Mouse (Mus musculus) kidney, postnatal 25 days (tissue): ENCODE results near the gene Bgn.

ENCODE experiments used
- DNase-seq, 2 experiments: peaks; one replicate each; pipeline ENCODE4 v3.0.0; 2021; ENCODE audit warnings: mixed read lengths in 2 of 2

Gene Bgn

DNA sequence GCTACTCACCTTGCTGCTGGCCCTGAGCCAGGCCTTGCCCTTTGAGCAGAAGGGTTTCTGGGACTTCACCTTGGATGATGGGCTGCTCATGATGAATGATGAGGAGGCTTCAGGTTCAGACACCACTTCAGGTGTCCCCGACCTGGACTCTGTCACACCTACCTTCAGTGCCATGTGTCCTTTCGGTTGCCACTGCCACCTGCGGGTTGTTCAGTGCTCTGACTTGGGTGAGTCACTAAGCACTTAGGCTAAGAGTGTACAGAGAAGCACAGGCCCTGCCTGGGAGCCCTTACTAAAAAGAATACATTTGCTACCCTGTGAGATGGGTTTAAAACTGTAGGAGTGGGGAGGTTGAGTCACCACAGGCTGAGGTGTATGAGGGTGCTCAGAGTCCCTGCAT, 7.4 kb downstream of the Bgn start:
- DNase-seq = no peak

DNA sequence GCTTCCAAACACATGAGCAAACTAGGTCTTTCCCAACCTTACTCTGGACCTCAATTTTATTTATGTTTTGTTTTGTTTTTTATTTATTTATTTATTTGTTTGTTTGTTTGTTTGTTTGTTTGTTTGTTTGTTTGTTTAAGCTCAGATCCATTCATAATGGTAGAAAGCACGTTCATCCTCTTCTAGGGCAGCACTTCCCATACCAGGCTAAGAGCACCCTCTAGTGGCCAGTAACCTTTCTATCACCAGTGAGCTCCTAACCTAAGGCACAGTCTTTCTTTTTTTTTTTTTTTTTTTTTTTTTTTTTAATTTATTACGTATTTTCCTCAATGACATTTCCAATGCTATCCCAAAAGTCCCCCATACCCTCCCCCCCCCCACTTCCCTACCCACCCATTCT, 10.2 kb downstream of the Bgn start:
- DNase-seq = peak; percentile 66 to 73

DNA sequence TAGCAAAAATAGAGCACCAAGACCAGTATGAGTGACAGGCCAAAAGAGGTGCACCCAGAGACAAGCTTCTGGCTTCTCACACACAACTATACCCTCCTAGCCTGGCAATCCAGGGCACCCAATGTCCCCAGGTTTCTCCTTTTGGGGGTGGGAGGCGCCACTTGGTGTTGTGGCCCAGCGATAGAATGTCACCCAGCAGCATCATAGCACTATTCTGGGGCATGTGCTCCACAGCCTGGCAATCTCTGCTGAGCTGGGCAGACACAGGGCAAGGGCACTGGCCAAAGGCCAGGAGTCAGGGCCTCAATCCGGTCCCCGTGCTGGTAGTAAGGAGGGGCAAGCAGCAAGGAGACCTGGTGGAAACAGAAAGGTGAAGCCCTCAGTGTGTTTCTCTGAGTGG, 13.3 kb downstream of the Bgn start:
- DNase-seq = no peak

DNA sequence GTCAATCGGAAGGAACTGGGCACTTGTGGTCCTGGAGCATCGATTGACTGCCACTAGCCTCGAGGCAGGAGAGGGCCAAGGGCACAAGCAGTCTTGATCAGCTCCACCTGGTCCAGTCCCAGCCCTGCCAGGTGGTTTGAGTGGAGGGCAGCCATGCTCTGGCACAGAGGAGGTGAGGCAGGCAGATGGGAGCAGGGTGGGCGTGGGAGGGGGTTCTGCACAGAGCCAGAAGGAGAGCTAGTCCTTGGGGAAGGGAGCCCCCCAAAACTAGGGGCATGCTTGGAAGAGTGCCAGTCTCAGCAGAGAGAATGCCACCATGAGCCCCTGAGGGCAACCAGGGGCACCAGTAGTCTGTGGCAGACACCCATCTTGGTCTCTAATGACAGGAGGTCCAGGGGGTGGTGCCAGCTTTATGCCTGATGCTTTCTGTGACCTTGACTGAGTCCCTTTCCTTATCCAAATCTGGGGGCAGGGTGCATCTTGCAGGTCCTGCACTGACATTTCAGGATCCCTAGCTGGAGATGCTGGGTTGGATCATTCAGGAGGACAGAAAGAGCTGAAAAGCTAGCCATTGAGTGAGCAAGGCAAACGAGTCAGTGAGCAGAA, 21.8 kb downstream of the Bgn start:
- DNase-seq = no peak

DNA sequence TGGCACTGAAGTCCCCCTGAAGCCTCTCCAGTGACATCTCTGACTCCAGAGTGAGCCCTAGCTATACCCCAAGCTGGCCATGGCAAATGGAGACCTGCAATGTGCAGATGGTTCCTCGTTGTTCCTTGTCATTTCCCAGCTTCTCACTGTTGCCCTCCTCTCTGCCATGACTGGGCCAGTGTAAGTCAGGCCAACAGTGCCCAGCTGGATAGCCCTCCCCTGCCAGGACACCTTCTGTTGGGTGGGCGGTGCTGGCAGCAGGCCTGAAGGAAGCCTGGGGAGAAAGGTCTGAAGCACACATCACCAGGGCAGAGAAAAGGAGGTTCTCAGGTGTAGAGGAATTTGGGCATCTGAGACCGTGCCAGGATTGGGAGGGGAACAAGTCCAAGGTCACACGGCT, 23.2 kb downstream of the Bgn start:
- DNase-seq = no peak

GRCm38 (mm10) chrX:73509209-73509608, 25.8 kb downstream of the Bgn start:
- no peak for DNase-seq

- DNase-seq = no peak
Observed at GRCm38 (mm10) chrX:73512904-73513303, 29.5 kb downstream of the Bgn start.

DNA sequence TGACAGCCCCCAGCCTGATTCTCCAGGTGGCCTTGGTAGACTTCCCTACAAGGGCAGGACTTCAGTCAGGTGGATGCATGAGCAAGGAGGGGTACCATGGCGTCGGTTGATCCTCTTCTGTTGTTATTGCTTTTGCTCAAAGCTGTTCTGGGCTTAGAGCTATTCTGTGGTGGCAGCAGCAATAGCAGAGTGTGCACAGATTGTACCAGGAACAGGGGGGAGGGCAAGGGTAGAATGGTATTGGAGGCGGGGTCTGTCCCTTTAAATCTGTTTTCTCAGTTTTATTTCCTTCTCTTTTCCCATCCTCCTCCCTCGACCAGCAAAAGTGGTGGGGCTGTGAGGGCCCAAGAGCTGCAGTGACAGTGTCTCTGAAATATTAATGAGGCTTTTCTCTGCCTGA, 33.2 kb downstream of the Bgn start:
- no peak for DNase-seq

- DNase-seq = no peak
Observed at GRCm38 (mm10) chrX:73517060-73517600, 33.7 kb downstream of the Bgn start.

DNA sequence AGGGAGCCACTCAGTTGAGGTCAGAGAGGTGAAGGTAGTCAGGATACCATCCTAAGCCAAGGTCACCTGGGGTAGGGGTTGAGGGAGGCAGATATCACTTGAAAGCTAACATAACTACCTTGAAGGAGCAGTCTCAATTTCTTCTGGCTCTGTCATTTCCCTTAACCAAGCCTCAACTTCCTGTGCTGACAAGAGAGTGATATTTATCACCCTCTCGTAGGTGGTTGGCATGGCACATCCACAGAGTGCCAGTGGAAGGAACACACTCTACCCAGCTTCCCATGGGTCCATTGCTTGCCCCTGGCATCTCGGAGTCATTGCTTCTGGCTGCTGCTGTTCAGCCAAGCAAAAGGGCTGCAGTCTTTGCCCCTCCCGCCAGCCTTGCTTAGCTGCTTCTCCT, 37.3 kb downstream of the Bgn start:
- DNase-seq = no peak

- DNase-seq = peak in 1 of 2 experiments; percentile 2
Observed at GRCm38 (mm10) chrX:73524318-73525222, 41.2 kb downstream of the Bgn start.

DNA sequence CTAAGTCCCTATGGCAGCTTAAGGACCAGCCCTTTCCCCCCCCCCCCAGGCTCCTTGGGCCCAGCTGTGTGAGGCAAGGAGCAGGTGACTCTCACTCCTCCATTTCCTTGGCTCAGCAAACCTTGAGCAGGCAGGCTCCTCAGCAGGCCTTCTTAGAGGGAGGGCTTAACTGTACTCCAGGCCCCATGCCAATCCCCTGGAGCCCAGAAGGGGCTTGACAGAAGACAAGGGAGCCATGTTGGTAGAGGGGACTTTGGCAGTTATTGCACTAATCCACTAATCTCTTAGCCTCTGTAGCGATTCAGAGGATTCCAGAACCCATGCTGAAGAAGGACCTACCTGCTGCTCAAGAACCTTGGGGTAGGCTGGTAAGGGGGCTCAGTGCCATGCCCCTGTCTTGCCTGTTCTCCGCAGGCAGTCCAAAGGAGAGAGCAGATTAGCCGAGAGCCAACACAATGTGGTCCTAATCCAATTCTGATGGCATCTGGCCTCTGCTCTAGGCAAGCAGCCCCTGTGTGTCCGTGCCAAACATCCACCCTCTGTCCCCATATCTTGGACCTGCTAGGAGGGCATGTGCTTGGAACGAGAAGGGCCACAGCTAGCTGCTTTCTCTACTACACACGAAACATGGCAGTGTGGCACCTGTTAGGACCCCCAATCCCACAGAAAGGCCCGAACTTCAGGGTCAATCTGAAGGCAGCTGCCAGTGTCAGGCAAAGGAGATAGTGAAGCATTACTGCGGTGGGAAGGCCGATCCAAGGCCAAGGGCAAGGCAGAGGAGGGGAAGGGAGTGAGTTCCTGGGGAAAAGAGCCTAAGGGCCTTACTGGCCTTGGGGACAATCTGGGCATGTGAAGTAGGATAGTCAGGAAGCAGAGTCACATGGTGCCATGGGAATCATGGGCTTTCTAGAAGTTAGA, 42.1 kb downstream of the Bgn start:
- no peak for DNase-seq

DNA sequence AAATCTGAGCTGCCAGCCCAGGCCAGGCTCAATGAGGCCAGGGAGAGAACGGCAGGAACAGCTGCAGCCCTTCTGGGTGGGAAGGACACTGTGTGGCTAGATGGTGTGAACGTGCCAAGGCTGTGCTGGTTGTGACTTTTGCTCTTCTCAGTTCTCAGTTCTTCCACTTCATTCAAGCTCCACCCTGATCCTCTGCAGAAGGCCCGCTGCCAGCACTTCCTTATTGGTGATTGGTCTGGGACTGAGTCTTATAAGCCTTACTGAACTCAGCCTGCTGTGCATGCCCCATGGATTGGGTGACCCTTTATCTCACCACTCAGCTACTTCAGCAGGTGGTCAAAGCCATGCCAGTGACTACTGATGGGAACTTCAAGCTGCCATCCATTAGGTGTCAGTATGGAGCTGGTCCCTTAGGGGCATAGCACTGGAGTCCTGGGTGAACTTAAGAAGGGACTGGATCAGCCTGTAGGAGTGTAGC, 43.0 kb downstream of the Bgn start:
- DNase-seq = no peak

DNA sequence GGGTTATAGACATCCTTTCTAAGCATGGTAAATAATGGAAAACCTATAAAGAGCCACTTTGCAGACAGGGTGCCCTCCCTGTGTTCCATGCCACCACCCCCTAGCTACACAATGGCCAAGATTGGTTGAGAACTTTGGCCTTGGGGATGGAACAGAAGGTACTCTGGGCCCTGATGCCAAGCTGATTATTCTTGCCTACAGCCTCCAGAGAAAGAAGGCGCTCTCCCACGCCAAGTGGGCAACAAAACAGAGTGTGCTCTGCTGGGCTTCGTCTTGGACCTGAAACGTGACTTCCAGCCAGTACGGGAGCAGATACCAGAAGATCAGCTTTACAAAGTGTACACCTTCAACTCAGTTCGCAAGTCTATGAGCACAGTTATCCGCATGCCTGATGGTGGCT, 54.5 kb downstream of the Bgn start:
- no peak for DNase-seq

GRCm38 (mm10) chrX:73543340-73543739, 59.9 kb downstream of the Bgn start:
- DNase-seq = peak in 1 of 2 experiments; percentile 14
